Mouse (Mus musculus) heart, embryonic 14.5 days (tissue): ENCODE measurements around the gene Zfp326. TPM values are rescaled to one million over a fixed set of nuclear protein-coding genes. Genes with fewer than 3 reads are reported as not detected.

ENCODE experiments used
- polyA plus RNA-seq: library from polyadenylated mRNA; unstranded; fragments of >200 nt; fragmentation: Nextera tagmentation; extraction: Ambion mirVana; gene quantifications from 2 replicates; pipeline ENCODE4 v1.2.1, GENCODE M21; 2014

Zfp326 gene
- polyA plus RNA-seq, 1 experiment from 2014 or later, result 24.4 TPM

Other genes starting within 250 kb of the Zfp326 start
- 9.7 and 10.2 TPM in 2 replicates for gene Lrrc8d, start 176.6 kb upstream of the Zfp326 start, polyA plus RNA-seq